Mouse (Mus musculus): ENCODE data around the gene Tecta. TPM values are rescaled to one million over a fixed set of nuclear protein-coding genes. Genes with fewer than 3 reads are reported as not detected.

Tecta gene
- polyA plus RNA-seq, 1 experiment = not detected

DNA sequence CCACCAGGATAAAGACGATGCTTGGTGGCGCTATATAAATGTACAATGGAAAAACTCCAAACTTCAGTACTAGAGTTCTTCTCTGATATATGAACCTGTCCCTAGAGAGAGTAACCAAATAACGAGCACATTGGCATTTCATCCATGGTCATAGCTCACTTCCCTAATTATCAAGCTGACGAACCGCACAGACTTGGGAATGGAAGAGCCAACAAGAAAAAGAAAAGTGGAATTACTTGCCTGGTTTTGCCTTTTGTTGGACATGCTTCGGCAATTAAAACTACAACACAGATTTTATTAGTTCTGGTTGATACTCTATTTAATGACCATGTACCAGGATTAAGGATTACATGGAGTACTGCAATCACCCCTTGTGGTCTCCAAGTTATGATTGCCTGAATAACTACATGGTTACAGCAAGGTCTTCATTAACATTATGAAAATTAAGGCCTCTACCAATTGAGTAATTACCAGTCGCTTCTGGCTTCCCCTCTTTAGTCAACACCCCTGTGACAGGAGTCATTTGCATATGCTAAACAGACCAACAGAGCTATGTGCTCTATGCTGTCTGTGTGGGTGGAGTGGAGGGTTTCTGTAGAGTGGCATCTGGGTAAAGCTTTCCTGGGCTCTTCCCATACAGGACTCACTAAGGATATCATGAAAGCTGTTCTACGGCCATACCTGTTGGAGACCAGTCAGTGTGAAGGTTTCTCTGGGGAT lies 16.9 kb downstream of the Tecta start:
- Histone ChIP-seq H3K4me3 (replicated peaks; ENCODE audit: control insufficient read depth, low read depth, low read length) (no peak overlapping the region), H3K27ac (ENCODE audit: control insufficient read depth, insufficient read depth, low read depth, low read length, poor library complexity) (no peak overlapping the region), H3K4me1 (ENCODE audit: control insufficient read depth, insufficient read depth, low read length) (no peaks in the 10 kb centered on the region)
- 72% methylated on average over 8 of the region's 8 CpGs for WGBS
- TF ChIP-seq CTCF (IDR thresholded peaks at IDR 0.05; ENCODE audit: control insufficient read depth, insufficient read depth, low read length) = no peak
- no peak for TF ChIP-seq POLR2A (IDR thresholded peaks at IDR 0.05; ENCODE audit: borderline replicate concordance, control insufficient read depth, low read depth, low read length)

DNA sequence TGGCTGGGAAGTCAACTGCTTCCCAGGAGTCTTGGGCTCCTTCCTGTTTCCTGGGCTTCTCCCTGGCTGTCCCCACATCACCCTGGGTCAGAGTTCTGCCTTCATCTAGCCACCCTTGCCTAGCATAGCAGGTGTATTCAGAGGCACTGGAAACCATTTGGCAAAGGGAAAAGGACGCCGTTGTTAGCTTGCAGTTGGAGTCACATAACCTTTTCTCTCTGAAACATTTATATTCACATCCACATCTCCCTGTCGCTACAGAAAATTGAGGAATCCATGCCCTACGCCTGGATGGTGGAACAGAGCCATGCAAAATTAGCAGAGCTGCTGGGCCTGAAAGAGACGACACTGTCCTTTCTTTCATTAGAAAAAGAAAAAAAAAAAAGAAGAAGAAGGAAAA lies 17.7 kb downstream of the Tecta start:
- Histone ChIP-seq H3K4me3 (replicated peaks; ENCODE audit: control insufficient read depth, low read depth, low read length) (no peak overlapping the region), H3K27ac (ENCODE audit: control insufficient read depth, insufficient read depth, low read depth, low read length, poor library complexity) (no peak overlapping the region), H3K4me1 (ENCODE audit: control insufficient read depth, insufficient read depth, low read length) (no peaks in the 10 kb centered on the region)
- TF ChIP-seq POLR2A (IDR thresholded peaks at IDR 0.05; ENCODE audit: borderline replicate concordance, control insufficient read depth, low read depth, low read length) = no peak
- TF ChIP-seq CTCF (IDR thresholded peaks at IDR 0.05; ENCODE audit: control insufficient read depth, insufficient read depth, low read length) = no peak
- WGBS = 79% methylated on average over 5 of the region's 5 CpGs

DNA sequence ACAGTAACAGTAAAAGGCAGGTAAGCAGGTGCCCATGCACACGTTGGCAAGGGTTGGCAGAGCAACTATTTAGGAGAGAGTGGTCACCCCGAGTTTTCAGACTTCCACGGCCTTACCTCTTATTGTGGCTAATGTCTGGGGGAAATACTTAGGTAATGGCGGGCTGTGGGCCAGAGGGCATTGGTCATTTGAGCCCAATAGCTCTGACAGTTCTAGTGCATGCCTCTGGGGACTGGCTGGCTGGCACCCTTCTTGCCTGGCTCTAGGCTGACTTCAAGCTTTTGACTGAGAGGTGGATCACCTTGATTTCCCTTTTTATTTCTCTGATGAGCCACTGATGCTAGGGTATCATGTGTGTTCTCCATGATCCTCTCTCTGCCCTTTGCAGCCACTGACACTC lies 21.7 kb downstream of the Tecta start:
- H3K4me1 ChIP-seq (ENCODE audit: control insufficient read depth, insufficient read depth, low read length) = no peaks in the 10 kb centered on the region
- no peak overlapping the region for H3K4me3 ChIP-seq (replicated peaks; ENCODE audit: control insufficient read depth, low read depth, low read length)
- H3K27ac ChIP-seq (ENCODE audit: control insufficient read depth, insufficient read depth, low read depth, low read length, poor library complexity) = no peak overlapping the region
- WGBS = 75% methylated on average over 4 of the region's 4 CpGs
- TF ChIP-seq CTCF (IDR thresholded peaks at IDR 0.05; ENCODE audit: control insufficient read depth, insufficient read depth, low read length) = no peak
- TF ChIP-seq POLR2A (IDR thresholded peaks at IDR 0.05; ENCODE audit: borderline replicate concordance, control insufficient read depth, low read depth, low read length) = no peak

DNA sequence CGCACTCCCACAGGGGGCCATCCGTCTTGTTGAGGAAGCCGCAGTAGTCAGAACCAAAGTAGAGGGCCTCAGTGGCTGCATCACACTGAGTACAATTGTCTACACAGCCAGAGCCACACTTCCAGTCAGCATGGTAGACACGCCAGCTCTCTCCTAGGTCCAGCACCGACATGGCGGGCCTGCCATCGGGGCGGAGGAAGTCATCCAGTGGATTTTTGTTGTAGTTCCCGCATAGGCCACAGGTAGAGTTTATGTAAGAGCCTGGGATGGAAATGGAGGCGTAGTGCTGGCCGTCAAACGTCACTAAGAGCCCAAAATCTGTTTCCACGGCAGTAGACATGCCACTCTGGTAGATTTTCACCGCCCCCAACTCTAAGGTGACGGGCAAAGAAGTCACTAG lies 22.1 kb downstream of the Tecta start:
- Histone ChIP-seq H3K4me3 (replicated peaks; ENCODE audit: control insufficient read depth, low read depth, low read length) (no peak overlapping the region), H3K27ac (ENCODE audit: control insufficient read depth, insufficient read depth, low read depth, low read length, poor library complexity) (no peak overlapping the region), H3K4me1 (ENCODE audit: control insufficient read depth, insufficient read depth, low read length) (no peaks in the 10 kb centered on the region)
- TF ChIP-seq POLR2A (IDR thresholded peaks at IDR 0.05; ENCODE audit: borderline replicate concordance, control insufficient read depth, low read depth, low read length) = no peak
- TF ChIP-seq CTCF (IDR thresholded peaks at IDR 0.05; ENCODE audit: control insufficient read depth, insufficient read depth, low read length) = no peak
- WGBS = 90% methylated on average over 15 of the region's 15 CpGs

DNA sequence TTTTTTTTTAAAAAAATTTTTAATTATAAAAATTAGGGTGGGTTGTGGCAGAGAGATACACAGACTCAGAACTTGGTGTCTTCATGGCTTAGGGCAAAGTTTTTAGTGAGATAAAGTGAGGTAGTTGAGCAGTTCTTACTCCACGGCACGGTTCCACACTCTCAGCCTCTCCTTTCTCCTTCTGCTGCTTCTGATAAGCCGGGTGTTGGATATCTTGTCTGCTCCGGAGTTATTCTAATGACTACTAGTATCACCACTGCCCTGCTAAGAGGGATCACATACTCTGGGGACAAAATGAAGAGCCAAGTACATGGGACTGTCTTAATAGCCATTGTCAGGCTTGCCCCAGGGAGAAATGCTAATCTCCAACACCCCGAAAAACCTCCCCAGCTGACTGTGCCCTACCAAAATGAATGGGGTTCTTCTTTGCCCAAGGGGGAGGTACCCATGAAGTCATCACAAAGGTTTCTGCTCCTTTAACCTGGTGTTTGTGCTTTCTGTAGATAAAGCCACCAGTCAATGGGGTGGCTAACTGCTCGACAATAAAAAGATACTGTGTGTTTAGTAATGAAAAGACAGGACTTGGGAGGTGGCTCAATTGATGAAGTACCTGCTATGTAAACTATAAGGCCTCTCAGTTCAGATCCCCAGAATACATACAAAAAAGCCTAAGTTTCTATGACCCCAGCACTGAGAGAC lies 27.9 kb downstream of the Tecta start:
- H3K27ac ChIP-seq (ENCODE audit: control insufficient read depth, insufficient read depth, low read depth, low read length, poor library complexity) = no peak overlapping the region
- 74% methylated on average over 6 of the region's 6 CpGs for WGBS
- H3K4me3 ChIP-seq (replicated peaks; ENCODE audit: control insufficient read depth, low read depth, low read length) = no peak overlapping the region
- H3K4me1 ChIP-seq (ENCODE audit: control insufficient read depth, insufficient read depth, low read length) = no peaks in the 10 kb centered on the region
- TF ChIP-seq POLR2A (IDR thresholded peaks at IDR 0.05; ENCODE audit: borderline replicate concordance, control insufficient read depth, low read depth, low read length) (no peak), CTCF (IDR thresholded peaks at IDR 0.05; ENCODE audit: control insufficient read depth, insufficient read depth, low read length) (no peak)

DNA sequence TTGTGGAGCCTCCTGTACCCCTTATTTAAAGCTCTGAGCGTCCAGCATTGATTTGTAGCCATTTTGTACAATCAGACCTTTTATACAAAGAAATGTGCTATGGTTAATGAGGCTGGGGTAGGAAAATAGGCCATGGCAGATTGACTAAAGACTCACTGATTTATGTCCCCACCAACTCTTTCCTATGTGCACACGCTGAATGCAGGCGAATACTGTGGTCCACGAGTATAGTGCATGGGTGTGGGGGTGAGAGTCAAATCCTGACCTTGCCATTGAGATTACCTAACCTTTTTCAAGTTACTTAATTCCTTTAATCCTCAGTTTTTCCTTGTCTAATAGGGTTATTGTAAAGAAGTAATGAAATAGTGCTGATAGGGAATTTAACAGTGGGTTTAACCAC lies 42.1 kb downstream of the Tecta start:
- Histone ChIP-seq H3K27ac (ENCODE audit: control insufficient read depth, insufficient read depth, low read depth, low read length, poor library complexity) (no peak overlapping the region), H3K4me3 (replicated peaks; ENCODE audit: control insufficient read depth, low read depth, low read length) (no peak overlapping the region), H3K4me1 (ENCODE audit: control insufficient read depth, insufficient read depth, low read length) (no peaks in the 10 kb centered on the region)
- TF ChIP-seq CTCF (IDR thresholded peaks at IDR 0.05; ENCODE audit: control insufficient read depth, insufficient read depth, low read length) (no peak), POLR2A (IDR thresholded peaks at IDR 0.05; ENCODE audit: borderline replicate concordance, control insufficient read depth, low read depth, low read length) (no peak)
- WGBS = 70% methylated on average over 4 of the region's 4 CpGs

DNA sequence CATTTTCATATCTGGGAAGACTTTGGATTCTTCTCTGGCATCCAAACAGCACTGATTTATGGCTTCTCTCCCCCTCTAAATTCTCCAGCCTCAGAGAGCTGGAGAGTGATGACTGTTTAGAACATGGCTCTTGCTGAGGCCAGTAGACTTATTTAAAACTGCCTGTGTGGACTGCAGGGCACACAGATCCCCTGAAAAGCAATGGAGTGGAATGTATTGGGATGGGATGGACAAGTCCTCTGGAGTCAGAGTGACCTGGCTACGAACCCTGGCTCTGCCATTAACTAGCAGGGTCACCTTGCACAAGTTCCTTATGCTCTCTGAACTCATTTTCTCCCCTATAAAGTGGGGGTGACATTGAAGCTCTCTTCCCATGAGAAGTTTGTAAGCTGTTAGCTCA lies 44.9 kb downstream of the Tecta start:
- H3K4me3 ChIP-seq (replicated peaks; ENCODE audit: control insufficient read depth, low read depth, low read length) = no peak overlapping the region
- H3K27ac ChIP-seq (ENCODE audit: control insufficient read depth, insufficient read depth, low read depth, low read length, poor library complexity) = no peak overlapping the region
- no peaks in the 10 kb centered on the region for H3K4me1 ChIP-seq (ENCODE audit: control insufficient read depth, insufficient read depth, low read length)
- no peak for TF ChIP-seq POLR2A (IDR thresholded peaks at IDR 0.05; ENCODE audit: borderline replicate concordance, control insufficient read depth, low read depth, low read length)
- TF ChIP-seq CTCF (IDR thresholded peaks at IDR 0.05; ENCODE audit: control insufficient read depth, insufficient read depth, low read length) = no peak
- WGBS = 78% methylated on average over 1 of the region's 1 CpGs

DNA sequence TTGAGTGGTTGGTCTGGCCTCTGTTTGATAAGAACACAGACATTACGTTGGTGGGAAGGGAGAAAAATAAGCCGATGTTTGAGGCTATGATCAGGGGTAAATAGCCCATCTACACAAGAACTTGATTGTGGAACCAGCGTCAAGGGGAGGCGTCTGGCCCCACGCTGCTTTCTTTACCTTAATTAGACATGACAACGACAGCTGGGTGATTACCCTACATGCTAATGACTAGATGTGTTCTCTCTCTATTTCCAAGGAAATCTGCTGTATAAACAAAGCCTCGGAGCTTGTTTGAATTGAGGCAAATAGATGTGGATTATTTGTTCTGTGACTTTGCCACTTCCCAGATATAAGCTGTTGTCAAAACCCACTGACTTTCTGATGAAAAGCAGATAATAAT lies 49.9 kb downstream of the Tecta start:
- Histone ChIP-seq H3K4me1 (ENCODE audit: control insufficient read depth, insufficient read depth, low read length) (no peaks in the 10 kb centered on the region; the same call in 1 of the 2 replicates), H3K4me3 (replicated peaks; ENCODE audit: control insufficient read depth, low read depth, low read length) (no peak overlapping the region), H3K27ac (ENCODE audit: control insufficient read depth, insufficient read depth, low read depth, low read length, poor library complexity) (no peak overlapping the region)
- WGBS = 32% methylated on average over 7 of the region's 7 CpGs
- TF ChIP-seq POLR2A (IDR thresholded peaks at IDR 0.05; ENCODE audit: borderline replicate concordance, control insufficient read depth, low read depth, low read length) (no peak), CTCF (IDR thresholded peaks at IDR 0.05; ENCODE audit: control insufficient read depth, insufficient read depth, low read length) (no peak)
